Mouse (Mus musculus) thymus, postnatal 36 days (tissue): Measurements from ENCODE around the gene Spesp1.

ENCODE experiments used
- DNase-seq, 2 experiments: peaks; one replicate each; pipeline ENCODE4 v3.0.0; 2022; ENCODE audit warnings: mixed read lengths in 2 of 2

Gene Spesp1

GRCm38 (mm10) chr9:62245612-62246379 lies 36.2 kb downstream of the Spesp1 start:
- no peak for DNase-seq

GRCm38 (mm10) chr9:62244612-62245010 lies 37.4 kb downstream of the Spesp1 start:
- DNase-seq, result no peak

- DNase-seq, result peak; percentile 28 to 41
Measured at GRCm38 (mm10) chr9:62243991-62244611, 37.9 kb downstream of the Spesp1 start.

GRCm38 (mm10) chr9:62240036-62240435 lies 42.0 kb downstream of the Spesp1 start:
- no peak for DNase-seq

GRCm38 (mm10) chr9:62237381-62237980 lies 44.5 kb downstream of the Spesp1 start:
- no peak for DNase-seq

GRCm38 (mm10) chr9:62235501-62235900 lies 46.5 kb downstream of the Spesp1 start:
- DNase-seq, result no peak

GRCm38 (mm10) chr9:62232649-62233048 lies 49.4 kb downstream of the Spesp1 start:
- no peak for DNase-seq

GRCm38 (mm10) chr9:62231046-62231445 lies 51.0 kb downstream of the Spesp1 start:
- DNase-seq, result no peak

- DNase-seq, result no peak
Measured at GRCm38 (mm10) chr9:62229985-62230384, 52.0 kb downstream of the Spesp1 start.

GRCm38 (mm10) chr9:62222481-62222880 lies 59.5 kb downstream of the Spesp1 start:
- no peak for DNase-seq

- no peak for DNase-seq
Measured at GRCm38 (mm10) chr9:62222029-62222428, 60.0 kb downstream of the Spesp1 start.
